Mouse (Mus musculus) adrenal gland, adult 18-20 months (tissue): ENCODE data around the gene Cdc37l1. TPM values are rescaled to one million over a fixed set of nuclear protein-coding genes. Genes with fewer than 3 reads are reported as not detected.
A peak's percentile ranks its signal among the peaks of the same experiment; 100 is the strongest.

ENCODE experiments used
- DNase-seq, 2 experiments: peaks; one replicate each; pipeline ENCODE4 v3.0.0; 2021 to 2022; ENCODE audit warnings: low spot score in 2 of 2
- long read RNA-seq, 2 experiments: library from polyadenylated mRNA; stranded (forward); transcript quantifications; one replicate each; pipeline ENCODE4 v2.0.0; 2021
- total RNA-seq, 2 experiments: library from RNA; stranded (reverse); gene quantifications; 1 replicate in 1 of 2; 2 replicates in 1 of 2; pipeline ENCODE4 v1.2.3; 2021

The Cdc37l1 gene
- 10 to 100 TPM; 44.6 to 50.4 TPM for total RNA-seq
- long read RNA-seq, experiment 1, full-length matches to known transcripts = 31 of 41 reads
- long read RNA-seq, experiment 1, partial matches to known transcripts = 0 of 41 reads
- long read RNA-seq, experiment 1, other reads (novel, unspliced or antisense) = 10 of 41 reads
- long read RNA-seq, experiment 2, full-length matches to known transcripts = 40 of 52 reads
- long read RNA-seq, experiment 2, partial matches to known transcripts = 6 of 52 reads
- long read RNA-seq, experiment 2, other reads (novel, unspliced or antisense) = 6 of 52 reads

GRCm38 (mm10) chr19:28990194-28990589 lies at the start of gene Cdc37l1:
Gene Cdc37l1 (plus strand): TSS chr19:28990352.
- peak; percentile 99 for DNase-seq

- no peak for DNase-seq
Observed at GRCm38 (mm10) chr19:28941271-28941670, 48.9 kb upstream of the Cdc37l1 start.

- DNase-seq = no peak
Observed at GRCm38 (mm10) chr19:28946782-28947181, 43.4 kb upstream of the Cdc37l1 start.

- no peak for DNase-seq
Observed at GRCm38 (mm10) chr19:28947311-28947710, 42.8 kb upstream of the Cdc37l1 start.

- DNase-seq = no peak
Observed at GRCm38 (mm10) chr19:28951251-28951650, 38.9 kb upstream of the Cdc37l1 start.

- DNase-seq = no peak
Observed at GRCm38 (mm10) chr19:28963113-28963512, 27.0 kb upstream of the Cdc37l1 start.

- no peak for DNase-seq
Observed at GRCm38 (mm10) chr19:28963513-28963841, 26.7 kb upstream of the Cdc37l1 start.

- peak; percentile 79 to 80 for DNase-seq
Observed at GRCm38 (mm10) chr19:28963842-28964551, 26.2 kb upstream of the Cdc37l1 start, which contains the start of gene Plpp6. Gene Plpp6 (plus strand): TSS chr19:28963953.

- DNase-seq = peak in 1 of 2 experiments; percentile 24
Observed at GRCm38 (mm10) chr19:28964552-28964903, 25.6 kb upstream of the Cdc37l1 start.

GRCm38 (mm10) chr19:28967652-28968051 lies 22.5 kb upstream of the Cdc37l1 start, which contains the start of gene 4430402I18Rik:
Gene 4430402I18Rik (minus strand): TSS chr19:28967800.
- no peak for DNase-seq

- no peak for DNase-seq
Observed at GRCm38 (mm10) chr19:28968178-28968577, 22.0 kb upstream of the Cdc37l1 start.

GRCm38 (mm10) chr19:28969231-28969630 lies 20.9 kb upstream of the Cdc37l1 start:
- no peak for DNase-seq

- no peak for DNase-seq
Observed at GRCm38 (mm10) chr19:28970251-28970650, 19.9 kb upstream of the Cdc37l1 start.

- peak; percentile 83 to 84 for DNase-seq
Observed at GRCm38 (mm10) chr19:28974862-28975611, 15.1 kb upstream of the Cdc37l1 start.

- DNase-seq = no peak
Observed at GRCm38 (mm10) chr19:28982617-28983016, 7.5 kb upstream of the Cdc37l1 start.

- no peak for DNase-seq
Observed at GRCm38 (mm10) chr19:28989515-28989914, 637 bp upstream of the Cdc37l1 start.

GRCm38 (mm10) chr19:28990590-28991221 lies 554 bp downstream of the Cdc37l1 start:
- no peak for DNase-seq

GRCm38 (mm10) chr19:28991391-28991790 lies 1.2 kb downstream of the Cdc37l1 start:
- no peak for DNase-seq

- no peak for DNase-seq
Observed at GRCm38 (mm10) chr19:28994870-28995269, 4.7 kb downstream of the Cdc37l1 start.

GRCm38 (mm10) chr19:28995366-28995765 lies 5.2 kb downstream of the Cdc37l1 start:
- no peak for DNase-seq

- DNase-seq = no peak
Observed at GRCm38 (mm10) chr19:28997976-28998630, 8.0 kb downstream of the Cdc37l1 start.
